Mouse (Mus musculus): ENCODE data around the gene 4833423E24Rik.

The 4833423E24Rik gene

GRCm38 (mm10) chr2:85518879-85519278, at the start of gene 4833423E24Rik:
Gene 4833423E24Rik, minus strand, starts transcription at chr2:85519024.
- no peak for DNase-seq (ENCODE audit: low spot score in 2 of 2)

- DNase-seq (ENCODE audit: low spot score in 2 of 2): peak in 1 of 2 experiments; percentile 9
These were observed 42.4 kb upstream of the 4833423E24Rik start for GRCm38 (mm10) chr2:85561187-85561586.

- DNase-seq (ENCODE audit: low spot score in 2 of 2): no peak
These were observed 41.4 kb upstream of the 4833423E24Rik start for GRCm38 (mm10) chr2:85560226-85560625.

- no peak for DNase-seq (ENCODE audit: low spot score in 2 of 2)
These were observed 36.0 kb upstream of the 4833423E24Rik start for GRCm38 (mm10) chr2:85554806-85555205.

- no peak for DNase-seq (ENCODE audit: low spot score in 2 of 2)
These were observed 15.1 kb upstream of the 4833423E24Rik start for GRCm38 (mm10) chr2:85533934-85534333.

GRCm38 (mm10) chr2:85532082-85532778, 13.4 kb upstream of the 4833423E24Rik start:
- no peak for DNase-seq (ENCODE audit: low spot score in 2 of 2)

- DNase-seq (ENCODE audit: low spot score in 2 of 2): no peak
These were observed 4.2 kb upstream of the 4833423E24Rik start for GRCm38 (mm10) chr2:85522859-85523489.

GRCm38 (mm10) chr2:85518292-85518691, 532 bp downstream of the 4833423E24Rik start:
- DNase-seq (ENCODE audit: low spot score in 2 of 2): peak; percentile 41 to 46

GRCm38 (mm10) chr2:85510376-85510775, 8.4 kb downstream of the 4833423E24Rik start:
- no peak for DNase-seq (ENCODE audit: low spot score in 2 of 2)

GRCm38 (mm10) chr2:85490396-85490795, 28.4 kb downstream of the 4833423E24Rik start:
- no peak for DNase-seq (ENCODE audit: low spot score in 2 of 2)

GRCm38 (mm10) chr2:85466801-85467325, 52.0 kb downstream of the 4833423E24Rik start:
- DNase-seq (ENCODE audit: low spot score in 2 of 2): peak in 1 of 2 experiments; percentile 27

- no peak for DNase-seq (ENCODE audit: low spot score in 2 of 2)
These were observed 75.3 kb downstream of the 4833423E24Rik start, which contains the start of gene Olfr995 for GRCm38 (mm10) chr2:85443539-85443938. Gene Olfr995, minus strand, starts transcription at chr2:85443639.

GRCm38 (mm10) chr2:85442546-85442945, 76.3 kb downstream of the 4833423E24Rik start:
- no peak for DNase-seq (ENCODE audit: low spot score in 2 of 2)

GRCm38 (mm10) chr2:85436351-85436750, 82.5 kb downstream of the 4833423E24Rik start, which contains the start of gene Olfr994:
Gene Olfr994, minus strand, starts transcription at chr2:85436451.
- no peak for DNase-seq (ENCODE audit: low spot score in 2 of 2)
